Comparison of ENCODE assay signal across 9 mouse cellular contexts in genomic region chr6:134208180-134208952, GRCm38 (mm10).
DNase-seq lines count a peak whose midpoint lies in the region; ATAC-seq and TF ChIP-seq lines count a peak whose summit lies in the region.
"Had no signal": no experiment of that assay in that cellular context is flagged by ENCODE, and none has a peak within 500 bp of the region (broad histone marks: within the 10 kb centered on the region; RNA-seq: fewer than 3 reads in every experiment).

No protein-coding gene starts in this region.

- H3K27ac ChIP-seq in heart, embryonic 13.5 days (replicated peaks): peak overlapping the region; percentile 70
- peak overlapping the region; percentile 43; the same call in 1 of the 2 replicates for H3K27ac ChIP-seq in midbrain, postnatal 0 days (ENCODE audit: low read depth, low read length)
- H3K27ac ChIP-seq: kidney, postnatal 0 days had no signal

- DNase-seq in heart, adult 18-20 months: peak; percentile 34 to 45
- no peak for DNase-seq in heart, postnatal 25 days (ENCODE audit: low spot score)
- peak; percentile 69 for DNase-seq in NIH3T3 (ENCODE audit: low read depth)
- peak; percentile 81 for DNase-seq in midbrain, postnatal 0 days (ENCODE audit: low spot score)
- no peak for DNase-seq in kidney, postnatal 36 days
- no peak for DNase-seq in kidney, adult 9 months
- no peak for DNase-seq in layer of hippocampus, adult 11-12 months (ENCODE audit: low spot score)

- 58% methylated on average over 14 of the region's 14 CpGs for WGBS in heart, embryonic 13.5 days
- 38% methylated on average over 14 of the region's 14 CpGs for WGBS in midbrain, postnatal 0 days

- no peak for TF ChIP-seq CTCF in midbrain, postnatal 0 days (IDR thresholded peaks at IDR 0.05)

- H3K4me2 ChIP-seq in heart, embryonic 13.5 days: peak overlapping the region; percentile 49
- H3K4me2 ChIP-seq in midbrain, postnatal 0 days (ENCODE audit: low read depth, low read length, poor library complexity, severe bottlenecking): peak overlapping the region; percentile 22; the same call in 1 of the 2 replicates

- intact Hi-C loops in heart, postnatal 25 days (cut with DNase I): loop anchor here (5.0 kb wide), 1 partner anchor 171 kb away; the partner anchor contains the start of gene Etv6

- no peak overlapping the region; the same call in 1 of the 2 replicates for H3K4me3 ChIP-seq in heart, embryonic 13.5 days
- no peak overlapping the region for H3K4me3 ChIP-seq in midbrain, postnatal 0 days (ENCODE audit: low read depth, low read length)

- H3K9me3 ChIP-seq in heart, embryonic 13.5 days: no peaks in the 10 kb centered on the region
- no peaks in the 10 kb centered on the region for H3K9me3 ChIP-seq in midbrain, postnatal 0 days (ENCODE audit: low read length)

- H3K27me3 ChIP-seq in heart, embryonic 13.5 days (replicated peaks): no peaks in the 10 kb centered on the region
- no peaks in the 10 kb centered on the region for H3K27me3 ChIP-seq in midbrain, postnatal 0 days (ENCODE audit: insufficient read depth, low read length)

- ATAC-seq in heart, embryonic 13.5 days (ENCODE audit: extremely low read depth, insufficient number of reproducible peaks, low FRiP score, low TSS enrichment): no peak
- ATAC-seq in midbrain, postnatal 0 days (ENCODE audit: low FRiP score): peak; percentile 12

- 0 out of 2 replicates have a peak, but pooled peaks cover under 1% of the 10 kb centered on the region for H3K36me3 ChIP-seq in heart, embryonic 13.5 days
- H3K36me3 ChIP-seq in midbrain, postnatal 0 days (ENCODE audit: insufficient read depth, low read length): no peaks in the 10 kb centered on the region

- peak overlapping the region; percentile 64 for H3K9ac ChIP-seq in heart, embryonic 13.5 days
- H3K9ac ChIP-seq in midbrain, postnatal 0 days (replicated peaks; ENCODE audit: low read length, poor library complexity, severe bottlenecking): no peak overlapping the region

- peaks cover 82% of the 10 kb centered on the region for H3K4me1 ChIP-seq in heart, embryonic 13.5 days
- 0 out of 2 replicates have a peak, but pooled peaks cover 4% of the 10 kb centered on the region for H3K4me1 ChIP-seq in midbrain, postnatal 0 days (ENCODE audit: insufficient read depth, low read length)

Comparison
In these comparisons a context has a peak if more than half of its experiments do, and no peak if none do; other contexts are left out.
1. DNase-seq: peak in heart, adult 18-20 months (2 of 2), NIH3T3 (single experiment) and midbrain, postnatal 0 days (single experiment); none in heart, postnatal 25 days (single experiment), kidney, postnatal 36 days (0 of 2), kidney, adult 9 months (single experiment) and layer of hippocampus, adult 11-12 months (single experiment).